Mouse (Mus musculus) lung, embryonic 16.5 days (tissue): ENCODE measurements around the gene Htra3. TPM values are rescaled to one million over a fixed set of nuclear protein-coding genes. Genes with fewer than 3 reads are reported as not detected.

Source experiments
- ATAC-seq: fragments of 200-750 bp; cut with Nextera tagmentation; 2 replicates; pipeline ENCODE4 v1.8.0; 2017; ENCODE audit warnings: low read depth, mild to moderate bottlenecking, moderate library complexity
- H3K27ac ChIP-seq: fragments of 300-500 bp; sonication (generic); 2 replicates; pipeline ENCODE4 v1.5.1; 2014; ENCODE audit warnings: mild to moderate bottlenecking, control low read depth, low read length
- H3K27me3 ChIP-seq: fragments of 300-500 bp; sonication (generic); 2 replicates; pipeline ENCODE4 v1.6.1; 2014; ENCODE audit warnings: low read depth, low read length, mixed read lengths; ENCODE audit not compliant: control insufficient read depth, insufficient read depth
- H3K36me3 ChIP-seq: fragments of 300-500 bp; sonication (generic); 2 replicates; pipeline ENCODE4 v1.6.1; 2014; ENCODE audit warnings: low read length; ENCODE audit not compliant: control insufficient read depth, insufficient read depth
- H3K4me1 ChIP-seq: fragments of 300-500 bp; sonication (generic); replicated peaks from 2 replicates; pipeline ENCODE4 v1.6.1; 2014; ENCODE audit warnings: low read length, mixed read lengths; ENCODE audit not compliant: control insufficient read depth, insufficient read depth
- H3K4me2 ChIP-seq: fragments of 300-500 bp; sonication (generic); 2 replicates; pipeline ENCODE4 v1.6.1; 2014; ENCODE audit warnings: low read depth, low read length, control low read depth
- H3K4me3 ChIP-seq: fragments of 300-500 bp; sonication (generic); 2 replicates; pipeline ENCODE4 v1.5.1; 2014; ENCODE audit warnings: mild to moderate bottlenecking, low read length, control low read depth
- H3K9ac ChIP-seq: fragments of 300-500 bp; sonication (generic); 2 replicates; pipeline ENCODE4 v1.6.1; 2014; ENCODE audit warnings: low read length, control low read depth
- H3K9me3 ChIP-seq: fragments of 300-500 bp; sonication (generic); 2 replicates; pipeline ENCODE4 v1.6.1; 2016; ENCODE audit warnings: low read length; ENCODE audit not compliant: control insufficient read depth
- WGBS: fragments of 180-500 bp; shearing (Covaris S2); extraction: QIAGEN DNeasy Blood & Tissue Kit; methylation state at CpG from one replicate; pipeline ENCODE4 v1.1.7; 2014; 5-methylcytosine and 5-hydroxymethylcytosine counted together
- polyA plus RNA-seq: library from polyadenylated mRNA; unstranded; fragments of >200 nt; fragmentation: Nextera tagmentation; extraction: Ambion mirVana; gene quantifications from 2 replicates; pipeline ENCODE4 v1.2.1, GENCODE M21; 2015

Gene Htra3
- 36.9 and 37.9 TPM in 2 replicates for polyA plus RNA-seq

GRCm38 (mm10) chr5:35679256-35680155, at the start of gene Htra3:
Gene Htra3 (minus strand): TSS chr5:35679782.
- H3K27me3 ChIP-seq, result peaks cover 15% of the 10 kb centered on the region
- WGBS, result 13% methylated on average over 26 of the region's 42 CpGs
- peak within 1 kb of the TSS; percentile 66 for H3K9ac ChIP-seq
- peak; percentile 78 for ATAC-seq
- peak within 1 kb of the TSS; percentile 79 for H3K4me2 ChIP-seq
- H3K9me3 ChIP-seq, result no peaks in the 10 kb centered on the region
- no peak within 1 kb of the TSS for H3K27ac ChIP-seq
- H3K4me3 ChIP-seq, result peak within 1 kb of the TSS; percentile 51
- H3K36me3 ChIP-seq, result no peaks in the 10 kb centered on the region
- H3K4me1 ChIP-seq, result peaks cover 8% of the 10 kb centered on the region

GRCm38 (mm10) chr5:35728957-35729460, 49.4 kb upstream of the Htra3 start:
- ATAC-seq, result peak; percentile 92
- 21% methylated on average over 11 of the region's 11 CpGs for WGBS
- Histone ChIP-seq H3K4me2 (peak overlapping the region; percentile 52), H3K4me1 (peaks cover 20% of the 10 kb centered on the region), H3K9me3 (no peaks in the 10 kb centered on the region), H3K36me3 (no peaks in the 10 kb centered on the region), H3K27ac (peak overlapping the region; percentile 94), H3K9ac (peak overlapping the region; percentile 58), H3K4me3 (peak overlapping the region; percentile 38), H3K27me3 (no peaks in the 10 kb centered on the region)

- Histone ChIP-seq H3K27me3 (no peaks in the 10 kb centered on the region), H3K4me1 (peaks cover 14% of the 10 kb centered on the region), H3K4me3 (peak overlapping the region; percentile 38), H3K9ac (peak overlapping the region; percentile 58), H3K9me3 (no peaks in the 10 kb centered on the region), H3K4me2 (peak overlapping the region; percentile 52), H3K27ac (peak overlapping the region; percentile 94), H3K36me3 (no peaks in the 10 kb centered on the region)
- WGBS, result 73% methylated on average over 12 of the region's 12 CpGs
- no peak for ATAC-seq
These were observed 48.9 kb upstream of the Htra3 start for GRCm38 (mm10) chr5:35728344-35728956.

- H3K4me2 ChIP-seq, result peak overlapping the region; percentile 52
- H3K4me1 ChIP-seq, result peaks cover 18% of the 10 kb centered on the region
- WGBS, result 87% methylated on average over 5 of the region's 5 CpGs
- H3K36me3 ChIP-seq, result no peaks in the 10 kb centered on the region
- no peak for ATAC-seq
- H3K9me3 ChIP-seq, result no peaks in the 10 kb centered on the region
- H3K27me3 ChIP-seq, result no peaks in the 10 kb centered on the region
- no peak overlapping the region; the same call in 1 of the 2 replicates for H3K9ac ChIP-seq
- H3K27ac ChIP-seq, result no peak overlapping the region
- peak overlapping the region; percentile 38 for H3K4me3 ChIP-seq
These were observed 47.9 kb upstream of the Htra3 start for GRCm38 (mm10) chr5:35727447-35727846.

- Histone ChIP-seq H3K4me1 (peaks cover 18% of the 10 kb centered on the region), H3K27ac (no peak overlapping the region), H3K9me3 (no peaks in the 10 kb centered on the region), H3K36me3 (no peaks in the 10 kb centered on the region), H3K27me3 (no peaks in the 10 kb centered on the region), H3K4me2 (no peak overlapping the region), H3K9ac (no peak overlapping the region), H3K4me3 (no peak overlapping the region)
- 68% methylated on average over 3 of the region's 3 CpGs for WGBS
- no peak for ATAC-seq
These were observed 46.3 kb upstream of the Htra3 start for GRCm38 (mm10) chr5:35725840-35726239.

- WGBS, result 64% methylated on average over 5 of the region's 5 CpGs
- H3K9me3 ChIP-seq, result no peaks in the 10 kb centered on the region
- H3K36me3 ChIP-seq, result no peaks in the 10 kb centered on the region; the same call in 1 of the 2 replicates
- no peaks in the 10 kb centered on the region for H3K27me3 ChIP-seq
- ATAC-seq, result no peak
- no peak overlapping the region for H3K4me3 ChIP-seq
- H3K9ac ChIP-seq, result no peak overlapping the region
- peaks cover 14% of the 10 kb centered on the region for H3K4me1 ChIP-seq
- no peak overlapping the region for H3K27ac ChIP-seq
- no peak overlapping the region for H3K4me2 ChIP-seq
These were observed 44.3 kb upstream of the Htra3 start for GRCm38 (mm10) chr5:35723900-35724299.

GRCm38 (mm10) chr5:35722654-35723053, 43.1 kb upstream of the Htra3 start:
- H3K36me3 ChIP-seq, result no peaks in the 10 kb centered on the region; the same call in 1 of the 2 replicates
- no peak overlapping the region for H3K4me2 ChIP-seq
- ATAC-seq, result no peak
- no peaks in the 10 kb centered on the region for H3K27me3 ChIP-seq
- no peak overlapping the region for H3K27ac ChIP-seq
- H3K9me3 ChIP-seq, result no peaks in the 10 kb centered on the region
- peaks cover 8% of the 10 kb centered on the region for H3K4me1 ChIP-seq
- no peak overlapping the region for H3K4me3 ChIP-seq
- 23% methylated on average over 2 of the region's 2 CpGs for WGBS
- peak overlapping the region; percentile 5; the same call in 1 of the 2 replicates for H3K9ac ChIP-seq

- H3K4me3 ChIP-seq, result no peak overlapping the region
- 85% methylated on average over 2 of the region's 2 CpGs for WGBS
- no peak for ATAC-seq
- peaks cover 8% of the 10 kb centered on the region for H3K4me1 ChIP-seq
- H3K4me2 ChIP-seq, result no peak overlapping the region
- no peaks in the 10 kb centered on the region; the same call in 1 of the 2 replicates for H3K36me3 ChIP-seq
- H3K27ac ChIP-seq, result no peak overlapping the region
- H3K9me3 ChIP-seq, result no peaks in the 10 kb centered on the region
- H3K9ac ChIP-seq, result no peak overlapping the region
- H3K27me3 ChIP-seq, result no peaks in the 10 kb centered on the region
These were observed 42.4 kb upstream of the Htra3 start for GRCm38 (mm10) chr5:35721933-35722332.

GRCm38 (mm10) chr5:35719880-35720279, 40.3 kb upstream of the Htra3 start:
- Histone ChIP-seq H3K9ac (no peak overlapping the region), H3K27me3 (no peaks in the 10 kb centered on the region), H3K27ac (no peak overlapping the region), H3K4me1 (peaks cover 8% of the 10 kb centered on the region), H3K9me3 (no peaks in the 10 kb centered on the region), H3K4me2 (no peak overlapping the region), H3K36me3 (no peaks in the 10 kb centered on the region; the same call in 1 of the 2 replicates), H3K4me3 (no peak overlapping the region)
- ATAC-seq, result no peak
- 70% methylated on average over 1 of the region's 1 CpGs for WGBS
